Mouse (Mus musculus) hindbrain, postnatal 0 days (tissue): Measurements from ENCODE around the gene Supt5. TPM values are rescaled to one million over a fixed set of nuclear protein-coding genes. Genes with fewer than 3 reads are reported as not detected.
"Not testable (repeated sequence)": the region's sequence is repeated elsewhere in the genome, so short reads cannot be mapped to it uniquely, and the experiment has no call there.

Experiments
- ATAC-seq: fragments of 200-750 bp; cut with Nextera tagmentation; 2 replicates; pipeline ENCODE4 v1.8.0; 2017; ENCODE audit warnings: mild to moderate bottlenecking, moderate TSS enrichment, moderate library complexity
- DNase-seq: peaks from one replicate; pipeline ENCODE4 v3.0.0-alpha.2; 2015; ENCODE audit warnings: low spot score
- H3K27ac ChIP-seq: fragments of 300-500 bp; sonication (generic); 2 replicates; pipeline ENCODE4 v1.5.1; 2014; ENCODE audit warnings: mild to moderate bottlenecking
- H3K27me3 ChIP-seq: fragments of 300-500 bp; sonication (generic); 2 replicates; pipeline ENCODE4 v1.6.1; 2014; ENCODE audit warnings: low read length, mixed read lengths; ENCODE audit not compliant: insufficient read depth
- H3K36me3 ChIP-seq: fragments of 300-500 bp; sonication (generic); 2 replicates; pipeline ENCODE4 v1.6.1; 2014; ENCODE audit warnings: low read length, mixed read lengths; ENCODE audit not compliant: insufficient read depth
- H3K4me1 ChIP-seq: fragments of 300-500 bp; sonication (generic); 2 replicates; pipeline ENCODE4 v1.6.1; 2014; ENCODE audit warnings: antibody characterized with exemption, low read length, mixed read lengths; ENCODE audit not compliant: insufficient read depth
- H3K4me2 ChIP-seq: fragments of 300-500 bp; sonication (generic); 2 replicates; pipeline ENCODE4 v1.6.1; 2014; ENCODE audit warnings: low read depth, mild to moderate bottlenecking, low read length, moderate library complexity, mixed read lengths
- H3K4me3 ChIP-seq: fragments of 300-500 bp; sonication (generic); 2 replicates; pipeline ENCODE4 v1.5.1; 2014; ENCODE audit warnings: low read length
- H3K9ac ChIP-seq: fragments of 300-500 bp; sonication (generic); replicated peaks from 2 replicates; pipeline ENCODE4 v1.6.1; 2014; ENCODE audit warnings: mild to moderate bottlenecking, low read length, moderate library complexity, mixed read lengths
- H3K9me3 ChIP-seq: fragments of 300-500 bp; sonication (generic); 2 replicates; pipeline ENCODE4 v1.6.1; 2016; ENCODE audit warnings: low read length, mixed read lengths
- CTCF ChIP-seq: IDR thresholded peaks from 2 replicates; pipeline ENCODE4 v1.5.1; 2016; ENCODE audit warnings: antibody characterized with exemption, control low read depth, low read depth
- WGBS: fragments of 180-500 bp; shearing (Covaris S2); extraction: QIAGEN DNeasy Blood & Tissue Kit; methylation state at CpG from one replicate; pipeline ENCODE4 v1.1.7; 2014; 5-methylcytosine and 5-hydroxymethylcytosine counted together
- polyA plus RNA-seq: library from polyadenylated mRNA; unstranded; fragments of >200 nt; fragmentation: Nextera tagmentation; extraction: Ambion mirVana; gene quantifications from 2 replicates; pipeline ENCODE4 v1.2.1, GENCODE M21; 2015
- total RNA-seq: library from RNA; depleted of rRNA; stranded (reverse); fragments of >200 nt; gene quantifications from 2 replicates; pipeline ENCODE4 v1.2.3, GENCODE M21; 2014; rRNA removed

Gene Supt5
- 98.7 and 104 TPM in 2 replicates for total RNA-seq
- 71.8 and 76.5 TPM in 2 replicates for polyA plus RNA-seq

DNA sequence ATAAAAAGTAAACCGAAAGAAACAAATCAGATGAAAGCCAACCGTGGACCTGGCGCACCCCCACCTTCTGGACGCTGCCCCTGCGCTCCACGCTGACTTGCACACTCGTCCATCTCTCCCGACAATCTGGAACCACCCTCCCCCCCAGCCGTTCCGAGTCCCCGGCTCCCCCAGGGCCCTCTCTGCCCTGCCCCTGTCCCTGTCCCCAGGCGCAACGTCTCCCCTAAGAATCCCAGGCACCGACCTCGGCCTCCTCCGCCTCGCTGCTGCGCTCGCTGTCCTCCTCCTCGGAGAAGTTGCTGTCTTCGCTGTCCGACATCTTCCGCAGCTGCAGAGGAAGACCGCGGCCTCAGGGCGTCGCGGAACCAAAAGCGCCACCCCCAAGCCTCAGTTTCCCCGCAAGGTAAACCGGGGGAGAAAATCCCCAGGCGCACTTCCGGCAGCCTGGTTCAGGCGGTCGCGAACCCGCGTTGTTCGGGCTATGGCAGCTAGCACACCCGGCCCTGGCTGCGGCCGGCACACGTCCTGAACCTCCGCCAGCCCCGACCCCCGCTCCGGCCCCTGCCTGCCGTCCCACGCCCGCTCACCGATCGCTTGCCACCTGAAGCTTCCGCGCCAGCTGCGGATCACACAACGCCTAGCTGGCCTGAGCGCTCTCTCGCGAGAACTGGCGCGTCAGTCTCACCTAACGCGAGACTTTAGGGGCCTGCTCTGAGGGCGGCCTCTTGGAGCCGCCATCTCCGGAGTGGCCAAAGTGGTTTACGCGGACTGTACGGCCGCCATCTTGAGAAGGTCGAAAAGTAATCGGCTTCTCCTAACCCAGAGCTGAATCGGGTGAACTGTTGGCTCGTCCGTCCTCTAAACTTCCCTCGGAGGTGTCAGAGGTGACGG, at the start of gene Supt5:
Gene Supt5, minus strand, starts transcription at position 639 of the 891 bp plus-strand sequence.
- Histone ChIP-seq H3K4me2 (peak within 1 kb of the TSS; percentile 86), H3K9me3 (no peaks in the 10 kb centered on the region), H3K27me3 (no peaks in the 10 kb centered on the region), H3K4me1 (no peaks in the 10 kb centered on the region), H3K36me3 (no peaks in the 10 kb centered on the region), H3K27ac (peak within 1 kb of the TSS; percentile 91), H3K9ac (peak within 1 kb of the TSS; percentile 98), H3K4me3 (peak within 1 kb of the TSS; percentile 96)
- 1% methylated on average over 77 of the region's 77 CpGs for WGBS
- TF ChIP-seq CTCF: no peak
- DNase-seq (peak; percentile 99), ATAC-seq (peak; percentile 99)

DNA sequence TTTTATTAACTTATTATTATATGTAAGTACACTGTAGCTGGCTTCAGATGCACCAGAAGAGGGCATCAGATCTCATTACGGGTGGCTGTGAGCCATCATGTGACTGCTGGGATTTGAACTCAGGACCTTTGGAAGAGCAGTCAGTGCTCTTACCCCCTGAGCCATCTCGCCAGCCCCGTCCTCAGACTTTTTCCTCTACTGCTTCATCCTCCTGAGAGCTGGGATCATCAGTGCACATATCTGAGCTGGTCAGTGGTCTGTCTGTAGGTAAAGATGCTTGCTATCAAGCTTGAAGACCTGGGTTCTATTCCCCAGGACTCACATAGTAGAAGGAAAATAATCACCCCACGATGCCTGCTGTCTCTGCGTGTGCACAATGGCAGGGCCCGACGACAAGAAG, 48.8 kb upstream of the Supt5 start:
- not testable (repeated sequence) for H3K4me3 ChIP-seq, ATAC-seq, H3K9ac ChIP-seq, H3K4me1 ChIP-seq, H3K27ac ChIP-seq, H3K4me2 ChIP-seq, H3K27me3 ChIP-seq, H3K9me3 ChIP-seq, DNase-seq
- WGBS: 86% methylated on average over 7 of the region's 7 CpGs
- H3K36me3 ChIP-seq: peaks cover 23% of the 10 kb centered on the region; the same call in 1 of the 2 replicates

DNA sequence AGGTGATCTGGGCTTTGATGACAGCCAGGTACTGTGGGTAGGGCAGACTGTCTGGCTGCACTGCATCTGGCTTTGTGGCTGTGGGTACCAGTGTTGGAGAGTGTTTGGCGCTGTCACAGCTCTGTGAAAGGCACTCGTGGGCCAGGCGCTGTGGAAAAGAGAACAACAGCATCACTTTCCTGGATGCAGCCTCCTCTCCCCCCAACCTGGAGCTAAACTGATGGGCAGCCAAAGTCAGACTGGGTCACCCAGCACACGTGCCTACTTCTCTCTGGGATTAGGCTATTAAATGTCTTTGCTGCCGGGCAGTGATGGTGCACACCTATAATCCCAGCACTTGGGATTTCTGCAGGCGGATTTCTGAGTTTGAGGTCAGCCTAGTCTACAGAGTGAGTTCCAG, 48.3 kb upstream of the Supt5 start:
- H3K36me3 ChIP-seq: peaks cover 23% of the 10 kb centered on the region; the same call in 1 of the 2 replicates
- 83% methylated on average over 6 of the region's 6 CpGs for WGBS
- H3K4me1 ChIP-seq, H3K4me3 ChIP-seq, H3K27ac ChIP-seq, H3K27me3 ChIP-seq, H3K9me3 ChIP-seq, ATAC-seq, H3K4me2 ChIP-seq, H3K9ac ChIP-seq, DNase-seq: not testable (repeated sequence)

DNA sequence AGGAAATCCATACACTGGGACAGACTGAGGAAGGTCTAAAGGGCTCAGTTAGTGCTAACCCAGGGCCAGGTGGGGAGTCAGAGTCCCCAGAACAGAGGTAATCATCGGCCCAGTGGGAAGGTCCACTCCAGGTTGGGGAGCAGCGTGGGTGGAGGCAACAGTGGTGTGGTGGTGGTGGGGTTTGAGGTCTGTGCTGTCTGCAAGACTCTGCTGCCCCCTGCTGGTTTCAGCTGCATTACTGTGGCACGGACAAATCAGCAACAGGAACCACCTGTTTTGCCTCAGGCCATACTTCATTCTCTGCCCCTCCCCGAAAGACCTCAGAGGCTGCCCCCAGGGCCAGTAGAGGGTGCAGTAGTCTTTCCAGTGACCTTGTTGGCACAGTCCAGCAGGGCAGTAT, 47.9 kb upstream of the Supt5 start:
- peak; percentile 87 for DNase-seq
- Histone ChIP-seq H3K9me3 (no peaks in the 10 kb centered on the region), H3K27me3 (no peaks in the 10 kb centered on the region), H3K9ac (no peak overlapping the region), H3K4me3 (no peak overlapping the region), H3K4me2 (no peak overlapping the region), H3K27ac (no peak overlapping the region), H3K36me3 (peaks cover 23% of the 10 kb centered on the region; the same call in 1 of the 2 replicates), H3K4me1 (0 out of 2 replicates have a peak, but pooled peaks cover 1% of the 10 kb centered on the region)
- TF ChIP-seq CTCF: peak; percentile 89
- 20% methylated on average over 4 of the region's 4 CpGs for WGBS
- peak; percentile 65 for ATAC-seq

DNA sequence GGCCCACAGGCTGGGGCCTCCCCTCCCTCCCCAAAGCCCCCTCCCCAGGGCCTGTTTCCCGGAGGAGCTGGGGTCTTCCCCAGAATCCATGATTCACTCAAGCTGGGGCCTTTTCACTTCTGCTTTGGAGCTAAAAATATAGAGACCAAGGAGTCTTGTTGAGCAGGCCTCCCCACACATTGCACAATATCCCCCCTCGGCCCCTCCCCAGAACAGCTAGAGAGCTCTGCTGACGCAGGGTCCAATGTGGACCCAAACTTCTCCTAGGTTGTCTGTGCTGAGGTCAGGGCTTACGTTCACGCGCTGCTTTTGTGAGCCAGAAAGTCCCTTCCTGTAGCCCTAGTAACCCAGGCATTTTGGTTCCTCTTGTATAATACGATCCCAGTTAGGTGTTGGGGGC, 47.5 kb upstream of the Supt5 start:
- TF ChIP-seq CTCF: no peak
- no peak overlapping the region for H3K4me2 ChIP-seq
- WGBS: 86% methylated on average over 7 of the region's 7 CpGs

DNA sequence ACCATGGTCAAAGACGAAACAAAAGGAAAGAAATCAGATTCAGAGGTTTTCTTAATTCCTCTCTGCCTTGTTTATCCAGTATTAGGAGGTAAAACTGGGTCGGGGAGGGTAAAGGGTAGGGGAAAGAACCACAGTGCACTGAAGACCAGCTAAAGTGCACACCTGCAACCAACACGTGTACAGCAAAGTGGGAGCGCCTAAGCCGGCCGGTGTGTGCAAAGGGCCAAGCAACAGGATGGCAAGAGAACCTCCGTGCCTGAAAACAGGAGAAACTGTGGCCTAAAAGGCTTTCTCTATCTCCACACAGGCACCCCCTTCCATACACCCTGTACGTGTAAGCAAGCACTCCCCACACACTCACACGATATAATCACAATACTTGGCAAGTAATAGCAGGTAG, 46.6 kb upstream of the Supt5 start:
- H3K4me1 ChIP-seq: no peaks in the 10 kb centered on the region
- H3K27ac ChIP-seq: no peak overlapping the region
- TF ChIP-seq CTCF: no peak
- H3K9me3 ChIP-seq: no peaks in the 10 kb centered on the region
- DNase-seq (no peak), ATAC-seq (no peak)
- H3K27me3 ChIP-seq: no peaks in the 10 kb centered on the region
- H3K9ac ChIP-seq: no peak overlapping the region
- H3K36me3 ChIP-seq: peaks cover 18% of the 10 kb centered on the region; the same call in 1 of the 2 replicates
- 90% methylated on average over 9 of the region's 9 CpGs for WGBS
- H3K4me2 ChIP-seq: no peak overlapping the region
- H3K4me3 ChIP-seq: no peak overlapping the region

More for the DNA sequence above, 47.5 kb upstream of the Supt5 start:
- ATAC-seq (no peak), DNase-seq (no peak)
- no peak overlapping the region for H3K4me3 ChIP-seq
- no peaks in the 10 kb centered on the region for H3K9me3 ChIP-seq
- no peaks in the 10 kb centered on the region for H3K27me3 ChIP-seq
- no peaks in the 10 kb centered on the region for H3K4me1 ChIP-seq
- H3K9ac ChIP-seq: no peak overlapping the region
- peaks cover 23% of the 10 kb centered on the region; the same call in 1 of the 2 replicates for H3K36me3 ChIP-seq
- no peak overlapping the region for H3K27ac ChIP-seq

DNA sequence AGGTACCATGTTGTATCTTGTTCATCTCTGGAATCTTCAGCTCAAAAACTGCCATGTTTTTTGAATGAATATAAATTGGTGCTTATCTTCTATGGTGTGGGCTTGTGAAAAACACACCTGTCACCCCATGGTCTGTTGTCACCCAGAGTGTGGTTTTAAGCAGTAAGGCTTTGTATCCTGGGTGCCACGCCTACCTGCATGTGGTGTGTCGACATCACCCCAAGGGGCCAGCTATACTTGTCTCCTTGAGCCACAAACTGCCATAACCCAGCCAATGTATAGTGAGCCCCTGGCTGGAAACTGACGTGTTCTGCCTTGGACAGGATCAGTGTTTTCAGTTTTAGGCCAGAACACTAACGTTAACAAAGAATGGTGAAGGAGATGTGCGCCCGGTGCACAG, 45.6 kb upstream of the Supt5 start:
- Histone ChIP-seq H3K27ac (no peak overlapping the region), H3K4me1 (no peaks in the 10 kb centered on the region), H3K9me3 (no peaks in the 10 kb centered on the region), H3K9ac (no peak overlapping the region), H3K4me3 (no peak overlapping the region), H3K27me3 (no peaks in the 10 kb centered on the region), H3K36me3 (peaks cover 12% of the 10 kb centered on the region; the same call in 1 of the 2 replicates), H3K4me2 (no peak overlapping the region)
- ATAC-seq (no peak), DNase-seq (no peak)
- no peak for TF ChIP-seq CTCF
- 81% methylated on average over 6 of the region's 6 CpGs for WGBS
